Mouse (Mus musculus): ENCODE measurements around the gene Foxp1.

Gene Foxp1

DNA sequence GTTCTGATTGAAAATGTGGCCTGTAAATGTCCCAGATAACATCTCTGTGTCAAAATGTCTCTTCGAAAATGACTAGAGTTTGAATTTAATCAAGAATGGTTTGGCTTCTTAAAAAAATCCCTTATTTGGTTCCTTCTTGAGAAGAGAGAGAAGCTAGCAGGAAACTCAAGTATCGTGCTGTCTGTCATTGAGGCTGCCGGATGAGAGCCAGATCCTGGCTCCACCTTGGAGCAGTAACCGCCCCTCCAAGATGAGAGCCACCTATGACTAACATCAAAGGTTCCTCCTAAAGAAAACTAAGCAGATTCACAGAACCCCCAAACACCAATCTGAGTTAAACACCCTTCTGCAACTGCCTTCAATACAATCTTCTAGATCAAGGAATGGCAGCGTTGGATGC, 225.0 kb downstream of the Foxp1 start:
- no peak for DNase-seq (ENCODE audit: low read depth, low spot score)
- Histone ChIP-seq H3K36me3 (ENCODE audit: control insufficient read depth, insufficient read depth, low read length, poor library complexity, severe bottlenecking) (no peaks in the 10 kb centered on the region), H3K27me3 (ENCODE audit: control insufficient read depth, insufficient read depth, low read length, poor library complexity, severe bottlenecking) (no peaks in the 10 kb centered on the region)

GRCm38 (mm10) chr6:99295495-99295894, 227.0 kb downstream of the Foxp1 start:
- no peaks in the 10 kb centered on the region for H3K27me3 ChIP-seq (ENCODE audit: control insufficient read depth, insufficient read depth, low read length, poor library complexity, severe bottlenecking)
- H3K36me3 ChIP-seq (ENCODE audit: control insufficient read depth, insufficient read depth, low read length, poor library complexity, severe bottlenecking) = no peaks in the 10 kb centered on the region
- DNase-seq (ENCODE audit: low read depth, low spot score) = peak; percentile 69

DNA sequence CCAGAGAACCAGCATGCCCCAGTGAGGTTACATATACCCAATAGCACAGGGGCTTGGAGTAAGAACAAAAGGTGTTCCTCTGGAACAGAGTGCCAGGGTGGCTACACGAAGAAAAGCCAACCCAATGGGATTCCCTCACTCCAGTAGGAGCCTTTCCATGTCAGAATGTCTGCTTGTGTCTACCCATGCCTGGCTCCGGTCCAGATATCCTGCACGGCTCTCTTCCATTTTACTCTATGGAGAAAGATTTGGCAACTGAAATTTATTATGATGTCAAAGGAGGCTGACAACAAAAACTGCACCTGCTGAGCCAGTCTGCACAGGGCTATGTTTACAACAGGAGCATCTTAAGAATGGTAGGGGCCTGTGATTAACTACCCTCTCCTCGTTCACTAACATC, 233.3 kb downstream of the Foxp1 start:
- no peak for DNase-seq (ENCODE audit: low read depth, low spot score)
- H3K27me3 ChIP-seq (ENCODE audit: control insufficient read depth, insufficient read depth, low read length, poor library complexity, severe bottlenecking) = no peaks in the 10 kb centered on the region
- H3K36me3 ChIP-seq (ENCODE audit: control insufficient read depth, insufficient read depth, low read length, poor library complexity, severe bottlenecking) = peaks cover 1% of the 10 kb centered on the region; the same call in 1 of the 2 replicates

DNA sequence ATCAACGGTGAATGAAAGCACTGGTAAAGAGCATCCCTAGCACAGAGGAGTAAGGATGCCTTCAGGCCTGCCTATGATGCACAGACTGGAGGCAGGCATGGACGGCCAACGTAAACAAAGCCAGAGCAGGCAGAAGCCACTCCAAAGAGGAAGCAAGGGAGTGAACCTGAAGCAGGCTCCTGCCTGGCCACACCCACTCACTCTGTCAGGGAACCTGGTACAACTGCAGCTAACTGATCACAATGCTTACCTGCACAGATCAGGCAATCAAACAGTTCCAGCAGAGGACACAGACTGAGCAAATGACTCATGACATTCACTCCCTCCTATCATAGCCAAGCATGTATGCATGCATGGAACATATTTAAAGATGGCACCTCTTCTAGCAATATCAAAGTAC, 237.5 kb downstream of the Foxp1 start:
- Histone ChIP-seq H3K27me3 (ENCODE audit: control insufficient read depth, insufficient read depth, low read length, poor library complexity, severe bottlenecking) (no peaks in the 10 kb centered on the region), H3K36me3 (ENCODE audit: control insufficient read depth, insufficient read depth, low read length, poor library complexity, severe bottlenecking) (peaks cover 1% of the 10 kb centered on the region; the same call in 1 of the 2 replicates)
- peak; percentile 39 for DNase-seq (ENCODE audit: low read depth, low spot score)

DNA sequence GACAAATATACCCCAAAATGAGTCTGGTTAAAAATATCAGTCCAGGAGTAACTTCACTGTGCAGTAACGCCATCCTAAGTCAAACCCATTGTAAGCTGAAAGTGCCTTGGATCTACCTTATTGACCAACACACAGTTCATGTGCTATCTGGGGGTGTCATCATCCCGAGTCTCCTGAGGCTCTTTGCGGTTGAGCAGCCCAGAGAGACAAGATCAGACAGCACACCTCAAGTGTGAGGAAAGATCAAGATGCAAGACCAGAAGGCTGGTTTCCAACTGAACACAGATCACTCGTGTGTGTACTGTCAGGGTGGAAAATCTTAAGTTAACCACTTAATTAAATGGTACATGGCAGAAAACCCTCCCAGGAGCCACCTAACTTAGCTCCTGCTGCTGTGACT, 238.5 kb downstream of the Foxp1 start:
- H3K36me3 ChIP-seq (ENCODE audit: control insufficient read depth, insufficient read depth, low read length, poor library complexity, severe bottlenecking) = peaks cover 1% of the 10 kb centered on the region; the same call in 1 of the 2 replicates
- no peaks in the 10 kb centered on the region for H3K27me3 ChIP-seq (ENCODE audit: control insufficient read depth, insufficient read depth, low read length, poor library complexity, severe bottlenecking)
- DNase-seq (ENCODE audit: low read depth, low spot score) = no peak

DNA sequence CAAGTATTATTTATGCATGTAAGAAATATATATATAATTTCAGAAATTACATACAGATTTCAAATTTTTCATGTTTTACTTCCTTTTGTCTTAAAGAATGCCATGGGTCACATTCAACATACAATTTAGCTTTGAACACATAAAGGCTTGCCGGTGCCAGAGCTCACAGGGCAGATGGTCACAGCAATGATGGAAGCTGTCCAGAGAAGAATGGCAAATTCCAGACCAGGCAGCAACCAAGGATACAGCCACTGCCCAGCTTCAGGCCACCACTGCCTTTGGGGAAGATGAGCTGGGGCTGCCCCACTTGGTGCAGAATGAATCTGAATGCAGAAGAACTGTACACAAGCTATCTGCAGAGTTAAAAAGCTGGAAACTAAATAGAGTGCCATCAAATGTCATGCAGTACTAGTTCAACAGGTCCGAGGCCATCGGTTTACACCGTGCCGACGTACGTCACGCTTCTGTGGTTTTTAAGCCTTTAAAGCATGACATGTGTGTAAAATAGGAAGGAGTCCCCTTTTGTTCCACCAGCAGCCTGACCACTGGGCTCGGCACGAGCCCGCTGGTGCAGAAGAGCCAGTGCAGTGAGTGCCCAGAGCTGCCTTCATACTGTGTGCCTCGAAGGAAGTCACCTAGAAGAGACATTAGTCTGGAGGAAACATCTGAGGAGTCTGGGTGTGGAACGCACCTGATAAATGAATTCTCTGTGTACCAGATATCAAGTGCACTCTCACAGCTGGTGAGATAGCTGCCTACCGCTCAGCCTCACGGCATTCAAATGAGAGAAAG, 239.5 kb downstream of the Foxp1 start:
- peaks cover 1% of the 10 kb centered on the region; the same call in 1 of the 2 replicates for H3K36me3 ChIP-seq (ENCODE audit: control insufficient read depth, insufficient read depth, low read length, poor library complexity, severe bottlenecking)
- peak; percentile 76 for DNase-seq (ENCODE audit: low read depth, low spot score)
- no peaks in the 10 kb centered on the region for H3K27me3 ChIP-seq (ENCODE audit: control insufficient read depth, insufficient read depth, low read length, poor library complexity, severe bottlenecking)

DNA sequence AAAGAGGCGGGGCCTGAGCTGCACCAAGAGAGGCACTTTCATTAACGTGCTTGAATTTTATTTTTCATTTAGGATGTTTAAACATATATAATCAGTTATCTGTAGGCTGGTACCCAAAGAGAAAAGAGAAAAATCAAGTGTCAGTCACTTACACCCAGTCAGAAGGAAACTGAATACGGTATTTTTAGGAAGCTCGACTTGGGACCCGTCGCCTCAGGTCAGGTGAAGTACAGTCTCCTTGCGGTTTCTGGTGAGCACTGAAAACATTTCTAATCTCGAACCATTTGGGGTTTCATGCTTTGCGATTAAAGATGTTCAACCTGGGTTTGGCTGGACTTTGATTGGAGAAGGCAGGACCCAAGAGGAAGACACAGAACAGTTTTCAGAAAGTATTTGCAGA, 241.1 kb downstream of the Foxp1 start:
- Histone ChIP-seq H3K27me3 (ENCODE audit: control insufficient read depth, insufficient read depth, low read length, poor library complexity, severe bottlenecking) (no peaks in the 10 kb centered on the region), H3K36me3 (ENCODE audit: control insufficient read depth, insufficient read depth, low read length, poor library complexity, severe bottlenecking) (no peaks in the 10 kb centered on the region)
- peak; percentile 61 for DNase-seq (ENCODE audit: low read depth, low spot score)

DNA sequence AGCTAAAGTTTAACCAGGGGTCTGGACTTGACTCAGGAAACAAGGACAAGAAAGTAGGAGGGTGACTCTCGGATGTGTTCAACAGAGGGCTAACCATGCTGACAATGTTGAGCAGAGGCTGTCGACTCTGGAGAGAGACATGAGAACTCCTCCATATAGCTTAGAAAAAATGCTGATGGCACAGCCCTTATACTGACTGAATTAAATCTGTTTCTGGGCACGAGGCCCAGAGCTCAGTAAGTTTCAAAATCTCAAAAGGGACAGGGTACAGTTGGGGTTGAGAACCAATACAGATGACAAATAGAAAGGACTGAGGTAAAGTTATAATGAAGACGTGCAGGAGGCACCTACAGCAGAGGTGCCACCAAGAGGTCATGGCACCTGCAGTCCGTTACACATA, 241.9 kb downstream of the Foxp1 start:
- no peaks in the 10 kb centered on the region for H3K36me3 ChIP-seq (ENCODE audit: control insufficient read depth, insufficient read depth, low read length, poor library complexity, severe bottlenecking)
- no peak for DNase-seq (ENCODE audit: low read depth, low spot score)
- H3K27me3 ChIP-seq (ENCODE audit: control insufficient read depth, insufficient read depth, low read length, poor library complexity, severe bottlenecking) = no peaks in the 10 kb centered on the region

- no peak for DNase-seq (ENCODE audit: low read depth, low spot score)
- no peaks in the 10 kb centered on the region for H3K27me3 ChIP-seq (ENCODE audit: control insufficient read depth, insufficient read depth, low read length, poor library complexity, severe bottlenecking)
- H3K36me3 ChIP-seq (ENCODE audit: control insufficient read depth, insufficient read depth, low read length, poor library complexity, severe bottlenecking) = no peaks in the 10 kb centered on the region
Observed at GRCm38 (mm10) chr6:99277251-99277650, 245.3 kb downstream of the Foxp1 start.

GRCm38 (mm10) chr6:99276297-99276653, 246.2 kb downstream of the Foxp1 start:
- no peaks in the 10 kb centered on the region for H3K36me3 ChIP-seq (ENCODE audit: control insufficient read depth, insufficient read depth, low read length, poor library complexity, severe bottlenecking)
- no peak for DNase-seq (ENCODE audit: low read depth, low spot score)

DNA sequence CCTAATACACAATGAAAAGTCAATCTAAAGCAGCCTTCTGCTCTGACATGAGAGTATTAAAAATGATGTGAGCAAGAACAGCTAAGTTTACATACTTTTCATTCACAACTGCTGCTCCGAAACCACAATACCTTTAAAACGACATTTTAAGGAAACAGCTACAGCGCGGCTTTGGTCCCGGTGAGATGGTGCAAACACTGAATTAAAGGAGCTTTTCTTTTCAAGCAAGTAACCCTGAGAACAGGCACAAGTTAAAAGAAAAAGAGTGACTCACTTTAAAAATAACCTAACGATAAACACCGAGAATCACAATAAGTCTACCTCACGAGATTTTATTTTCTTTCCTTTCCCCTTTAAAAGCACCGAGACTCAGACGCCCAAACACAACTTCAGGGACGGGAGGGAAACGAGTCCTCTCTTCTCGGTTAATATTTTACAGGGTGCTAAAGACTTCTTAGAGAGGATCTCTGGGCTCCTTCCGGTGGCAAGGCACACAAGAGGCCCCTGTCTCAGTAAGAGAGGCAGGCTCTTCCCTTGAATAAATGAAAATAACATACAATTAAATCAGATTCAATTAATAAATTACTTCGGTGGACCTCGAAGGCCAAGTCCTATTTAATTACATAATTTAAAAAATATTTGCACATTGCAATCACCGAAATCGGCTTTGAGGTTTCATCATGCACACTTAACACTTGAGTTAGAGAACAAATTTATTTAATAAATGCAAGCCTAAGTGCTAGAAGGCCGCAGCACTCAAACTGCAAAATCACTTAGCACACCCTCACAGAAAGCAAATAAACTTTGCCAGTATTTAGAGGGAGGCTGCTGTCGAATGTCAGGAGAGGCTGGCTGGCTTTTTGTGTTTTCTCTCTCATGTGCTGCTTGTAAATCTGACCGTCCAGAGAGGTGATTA, 246.9 kb downstream of the Foxp1 start:
- Histone ChIP-seq H3K36me3 (ENCODE audit: control insufficient read depth, insufficient read depth, low read length, poor library complexity, severe bottlenecking) (no peaks in the 10 kb centered on the region), H3K27me3 (ENCODE audit: control insufficient read depth, insufficient read depth, low read length, poor library complexity, severe bottlenecking) (no peaks in the 10 kb centered on the region)
- peak; percentile 35 for DNase-seq (ENCODE audit: low read depth, low spot score)

More at GRCm38 (mm10) chr6:99276297-99276653, 246.2 kb downstream of the Foxp1 start:
- H3K27me3 ChIP-seq (ENCODE audit: control insufficient read depth, insufficient read depth, low read length, poor library complexity, severe bottlenecking) = no peaks in the 10 kb centered on the region

DNA sequence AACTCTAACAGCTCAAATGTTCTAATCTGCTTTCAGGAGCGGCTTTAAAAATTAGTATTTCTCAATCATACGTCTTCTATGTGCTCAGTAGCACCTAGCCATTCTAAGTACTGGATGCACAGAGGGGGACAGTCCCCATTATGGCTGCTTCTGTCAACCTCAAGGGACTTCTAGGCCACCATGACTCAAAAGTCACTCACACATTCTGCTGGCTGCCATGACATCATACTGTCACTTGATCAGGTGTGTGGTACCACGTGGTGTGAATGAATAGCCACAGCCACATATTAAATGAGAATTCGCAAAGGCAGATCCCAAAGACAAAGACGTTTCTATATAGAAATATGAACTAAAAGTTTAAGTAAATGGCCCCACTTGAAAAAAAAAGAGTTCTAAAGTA, 247.9 kb downstream of the Foxp1 start:
- H3K36me3 ChIP-seq (ENCODE audit: control insufficient read depth, insufficient read depth, low read length, poor library complexity, severe bottlenecking) = no peaks in the 10 kb centered on the region
- no peaks in the 10 kb centered on the region for H3K27me3 ChIP-seq (ENCODE audit: control insufficient read depth, insufficient read depth, low read length, poor library complexity, severe bottlenecking)
- DNase-seq (ENCODE audit: low read depth, low spot score) = peak; percentile 85

DNA sequence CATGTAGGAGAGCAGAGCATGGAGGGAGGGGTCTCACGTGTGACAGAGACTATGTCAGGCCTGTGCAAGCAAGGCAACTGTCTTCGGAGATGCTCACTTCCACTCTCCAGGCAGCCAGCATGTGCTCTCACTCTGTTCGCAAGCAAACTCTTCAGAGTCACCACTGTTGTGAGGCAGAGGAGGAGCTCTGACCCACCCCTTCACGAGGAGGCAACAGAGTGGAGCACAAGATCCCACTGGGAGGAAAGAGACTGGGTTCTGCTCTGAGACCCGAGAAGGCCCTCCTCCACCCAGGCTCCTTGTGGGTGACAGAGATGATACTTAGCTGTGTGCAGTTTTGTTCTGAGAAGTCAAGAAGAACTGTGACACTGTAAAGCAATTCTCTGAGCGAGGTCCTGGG, 248.3 kb downstream of the Foxp1 start:
- DNase-seq (ENCODE audit: low read depth, low spot score) = peak; percentile 56

DNA sequence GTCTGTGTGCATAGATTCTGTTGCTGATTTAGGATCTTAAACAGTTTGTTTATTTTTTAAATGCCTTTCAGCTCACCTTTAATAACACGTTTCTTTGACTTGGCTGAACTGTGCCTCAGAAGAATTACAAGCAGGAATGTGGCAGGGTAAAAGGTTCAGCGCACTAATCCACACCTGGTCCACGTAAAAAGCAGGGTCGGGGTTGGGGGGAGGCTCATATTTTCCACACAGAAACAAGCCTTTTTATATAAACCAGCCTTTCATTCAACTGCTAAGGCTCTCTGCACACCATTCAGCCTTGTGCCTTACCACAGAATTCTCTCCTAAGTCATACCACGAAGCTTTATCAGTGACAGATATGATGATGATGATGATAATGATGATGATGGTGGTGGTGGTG, 249.3 kb downstream of the Foxp1 start:
- H3K36me3 ChIP-seq (ENCODE audit: control insufficient read depth, insufficient read depth, low read length, poor library complexity, severe bottlenecking) = no peaks in the 10 kb centered on the region
- no peak for DNase-seq (ENCODE audit: low read depth, low spot score)
- no peaks in the 10 kb centered on the region for H3K27me3 ChIP-seq (ENCODE audit: control insufficient read depth, insufficient read depth, low read length, poor library complexity, severe bottlenecking)

More for the DNA sequence above, 248.3 kb downstream of the Foxp1 start:
- H3K27me3 ChIP-seq (ENCODE audit: control insufficient read depth, insufficient read depth, low read length, poor library complexity, severe bottlenecking) = no peaks in the 10 kb centered on the region
- H3K36me3 ChIP-seq (ENCODE audit: control insufficient read depth, insufficient read depth, low read length, poor library complexity, severe bottlenecking) = no peaks in the 10 kb centered on the region

DNA sequence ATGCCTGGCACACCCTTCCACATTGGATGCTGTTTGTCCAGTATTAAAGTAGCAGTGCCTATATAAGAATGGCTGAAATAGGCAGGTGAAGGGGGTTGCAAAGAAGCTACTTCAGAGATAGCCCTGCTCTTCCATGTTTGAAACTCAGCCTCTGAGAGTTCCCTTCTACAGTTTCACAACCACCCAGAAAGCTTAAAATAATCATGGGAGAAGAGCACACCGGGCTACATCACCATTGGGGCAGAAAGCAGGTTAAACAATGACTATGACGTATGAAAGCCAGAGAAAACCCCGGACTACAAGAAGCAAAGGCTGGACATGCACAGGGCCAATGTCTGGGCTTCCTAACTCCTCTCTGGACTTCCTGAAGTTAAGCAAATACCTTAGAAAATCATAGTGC, 250.3 kb downstream of the Foxp1 start:
- H3K27me3 ChIP-seq (ENCODE audit: control insufficient read depth, insufficient read depth, low read length, poor library complexity, severe bottlenecking) = no peaks in the 10 kb centered on the region
- H3K36me3 ChIP-seq (ENCODE audit: control insufficient read depth, insufficient read depth, low read length, poor library complexity, severe bottlenecking) = no peaks in the 10 kb centered on the region
- DNase-seq (ENCODE audit: low read depth, low spot score) = no peak

All from splenic B cell, adult 2 months (primary cell).